In genomic region chr3:97938814-97939526, GRCm38 (mm10) we compare ENCODE assay signal across 12 mouse cellular contexts. TPM values are rescaled to one million over a fixed set of nuclear protein-coding genes. Genes with fewer than 3 reads are reported as not detected.
A peak's percentile ranks its signal among the peaks of the same experiment; 100 is the strongest.
DNase-seq lines count a peak whose midpoint lies in the region; ATAC-seq and TF ChIP-seq lines count a peak whose summit lies in the region.
"Had no signal": no experiment of that assay in that cellular context is flagged by ENCODE, and none has a peak within 500 bp of the region (broad histone marks: within the 10 kb centered on the region; RNA-seq: fewer than 3 reads in every experiment).

No protein-coding gene starts in this region.

- no peak overlapping the region for H3K4me3 ChIP-seq in intestine, embryonic 15.5 days (replicated peaks)
- no peak overlapping the region for H3K4me3 ChIP-seq in intestine, postnatal 0 days (ENCODE audit: low read depth, low read length)
- H3K4me3 ChIP-seq in hindbrain, embryonic 11.5 days (ENCODE audit: low read depth, low read length): no peak overlapping the region
- no peak overlapping the region for H3K4me3 ChIP-seq in midbrain, embryonic 13.5 days (replicated peaks)
- H3K4me3 ChIP-seq: gastrocnemius, adult 2 months; left cerebral cortex, adult 2 months had no signal

- peak; percentile 60 for DNase-seq in embryo, embryonic 10 days (ENCODE audit: low spot score)
- DNase-seq in hindbrain, embryonic 11.5 days (ENCODE audit: low spot score): peak; percentile 51
- no peak for DNase-seq in spleen, postnatal 4 days (ENCODE audit: low spot score in 2 of 2)
- DNase-seq in testis, postnatal 14 days (ENCODE audit: low spot score): no peak
- no peak for DNase-seq in adrenal gland, postnatal 4 days (ENCODE audit: low spot score in 2 of 2)
- DNase-seq: cerebellum, adult 8-10 months; gastrocnemius, adult 2 months; spleen, adult 18-20 months had no signal

- 62% methylated on average over 7 of the region's 7 CpGs for WGBS in intestine, embryonic 15.5 days
- WGBS in intestine, postnatal 0 days: 64% methylated on average over 7 of the region's 7 CpGs
- WGBS in hindbrain, embryonic 11.5 days: 18% methylated on average over 7 of the region's 7 CpGs
- 4% methylated on average over 7 of the region's 7 CpGs for WGBS in midbrain, embryonic 13.5 days

- peaks cover 32% of the 10 kb centered on the region for H3K4me1 ChIP-seq in intestine, embryonic 15.5 days (replicated peaks)
- no peaks in the 10 kb centered on the region for H3K4me1 ChIP-seq in intestine, postnatal 0 days (replicated peaks; ENCODE audit: control insufficient read depth, insufficient read depth, low read length)
- H3K4me1 ChIP-seq in hindbrain, embryonic 11.5 days (replicated peaks; ENCODE audit: control insufficient read depth, insufficient read depth, low read length): peaks cover 18% of the 10 kb centered on the region
- peaks cover 55% of the 10 kb centered on the region for H3K4me1 ChIP-seq in midbrain, embryonic 13.5 days (replicated peaks)

- H3K9me3 ChIP-seq in intestine, embryonic 15.5 days: no peaks in the 10 kb centered on the region
- H3K9me3 ChIP-seq in intestine, postnatal 0 days (ENCODE audit: control insufficient read depth): no peaks in the 10 kb centered on the region
- no peaks in the 10 kb centered on the region for H3K9me3 ChIP-seq in hindbrain, embryonic 11.5 days (ENCODE audit: control insufficient read depth, low read length)
- H3K9me3 ChIP-seq in midbrain, embryonic 13.5 days: no peaks in the 10 kb centered on the region

- 0 out of 2 replicates have a peak overlapping the region, but pooled peaks have one; percentile 4 for H3K27ac ChIP-seq in intestine, embryonic 15.5 days
- no peak overlapping the region for H3K27ac ChIP-seq in intestine, postnatal 0 days (ENCODE audit: low read depth, low read length)
- H3K27ac ChIP-seq in hindbrain, embryonic 11.5 days (ENCODE audit: low read depth, low read length): peak overlapping the region; percentile 47
- H3K27ac ChIP-seq in midbrain, embryonic 13.5 days: peak overlapping the region; percentile 70
- H3K27ac ChIP-seq: left cerebral cortex, adult 2 months had no signal

- ATAC-seq in intestine, embryonic 15.5 days: no peak
- ATAC-seq in intestine, postnatal 0 days: no peak
- peak; percentile 62; the same call in 1 of the 2 replicates for ATAC-seq in hindbrain, embryonic 11.5 days (ENCODE audit: low FRiP score)
- ATAC-seq in midbrain, embryonic 13.5 days: peak; percentile 65

- H3K27me3 ChIP-seq in intestine, embryonic 15.5 days (replicated peaks): no peaks in the 10 kb centered on the region
- no peaks in the 10 kb centered on the region for H3K27me3 ChIP-seq in intestine, postnatal 0 days (replicated peaks; ENCODE audit: control insufficient read depth, insufficient read depth, low read length)
- no peaks in the 10 kb centered on the region for H3K27me3 ChIP-seq in hindbrain, embryonic 11.5 days (ENCODE audit: control insufficient read depth, insufficient read depth, low read length)
- H3K27me3 ChIP-seq in midbrain, embryonic 13.5 days: peaks cover 19% of the 10 kb centered on the region; the same call in 1 of the 2 replicates

- H3K9ac ChIP-seq in intestine, embryonic 15.5 days: no peak overlapping the region
- H3K9ac ChIP-seq in intestine, postnatal 0 days (ENCODE audit: low read depth, low read length): no peak overlapping the region
- no peak overlapping the region for H3K9ac ChIP-seq in hindbrain, embryonic 11.5 days (ENCODE audit: low read depth, low read length)
- H3K9ac ChIP-seq in midbrain, embryonic 13.5 days (replicated peaks): no peak overlapping the region; the same call in 1 of the 2 replicates

- H3K36me3 ChIP-seq in intestine, embryonic 15.5 days: no peaks in the 10 kb centered on the region
- H3K36me3 ChIP-seq in intestine, postnatal 0 days (ENCODE audit: control insufficient read depth, insufficient read depth): no peaks in the 10 kb centered on the region
- no peaks in the 10 kb centered on the region for H3K36me3 ChIP-seq in hindbrain, embryonic 11.5 days (ENCODE audit: control insufficient read depth, insufficient read depth, low read length)
- H3K36me3 ChIP-seq in midbrain, embryonic 13.5 days: no peaks in the 10 kb centered on the region

- no peak for TF ChIP-seq CTCF in intestine, postnatal 0 days (IDR thresholded peaks at IDR 0.05; ENCODE audit: low read depth)

- H3K4me2 ChIP-seq in intestine, embryonic 15.5 days (replicated peaks): no peak overlapping the region
- no peak overlapping the region for H3K4me2 ChIP-seq in intestine, postnatal 0 days (replicated peaks; ENCODE audit: low read depth)
- no peak overlapping the region for H3K4me2 ChIP-seq in hindbrain, embryonic 11.5 days (replicated peaks; ENCODE audit: low read depth, low read length)
- H3K4me2 ChIP-seq in midbrain, embryonic 13.5 days (replicated peaks): peak overlapping the region; percentile 27

RNA-seq across cellular contexts. Expression of gene Sec22b, which starts 38.0 kb away (rescaled TPM):
- polyA plus RNA-seq in intestine, embryonic 15.5 days (2015; fragmentation: Nextera tagmentation; extraction: Ambion mirVana): 132 and 142 TPM in 2 replicates
- polyA plus RNA-seq in intestine, postnatal 0 days (2015; fragmentation: Nextera tagmentation; extraction: Ambion mirVana): 226 and 228 TPM in 2 replicates
- 134 and 135 TPM in 2 replicates for polyA plus RNA-seq in hindbrain, embryonic 11.5 days (2014; fragmentation: Nextera tagmentation; extraction: Ambion mirVana)
- 103 TPM in 2 replicates for polyA plus RNA-seq in midbrain, embryonic 13.5 days (2015; fragmentation: Nextera tagmentation; extraction: Ambion mirVana)
- 100 to 1,000 TPM; 123 TPM for total RNA-seq in adrenal gland, postnatal 4 days (2021)

RNA-seq across cellular contexts. Expression of gene Pde4dip, which starts 50.5 kb away (rescaled TPM):
- 23.7 and 23.8 TPM in 2 replicates for polyA plus RNA-seq in intestine, embryonic 15.5 days (2015; fragmentation: Nextera tagmentation; extraction: Ambion mirVana)
- polyA plus RNA-seq in intestine, postnatal 0 days (2015; fragmentation: Nextera tagmentation; extraction: Ambion mirVana): 10.0 and 12.4 TPM in 2 replicates
- polyA plus RNA-seq in hindbrain, embryonic 11.5 days (2014; fragmentation: Nextera tagmentation; extraction: Ambion mirVana): 27.5 and 35.5 TPM in 2 replicates
- 46.6 and 48.0 TPM in 2 replicates for polyA plus RNA-seq in midbrain, embryonic 13.5 days (2015; fragmentation: Nextera tagmentation; extraction: Ambion mirVana)
- 10 to 100 TPM; 43.0 to 64.5 TPM for total RNA-seq in adrenal gland, postnatal 4 days (2021)

Comparison
In these comparisons a context has a peak if more than half of its experiments do, and no peak if none do; other contexts are left out.
1. ATAC-seq: peak in hindbrain, embryonic 11.5 days (single experiment) and midbrain, embryonic 13.5 days (single experiment); none in intestine, embryonic 15.5 days (single experiment) and intestine, postnatal 0 days (single experiment).
2. DNase-seq: peak in embryo, embryonic 10 days (single experiment) and hindbrain, embryonic 11.5 days (single experiment); none in spleen, postnatal 4 days (0 of 2), testis, postnatal 14 days (single experiment) and adrenal gland, postnatal 4 days (0 of 2).